Mouse (Mus musculus) forebrain, embryonic 16.5 days (tissue): ENCODE measurements around the gene Rasgef1b. TPM values are rescaled to one million over a fixed set of nuclear protein-coding genes. Genes with fewer than 3 reads are reported as not detected.

ENCODE experiments used
- ATAC-seq: fragments of 200-750 bp; cut with Nextera tagmentation; 2 replicates; pipeline ENCODE4 v1.8.0; 2017; ENCODE audit warnings: mild to moderate bottlenecking, moderate library complexity
- H3K27ac ChIP-seq: fragments of 300-500 bp; sonication (generic); 2 replicates; pipeline ENCODE4 v1.5.1; 2014; ENCODE audit warnings: low read length, control low read depth
- H3K27me3 ChIP-seq: fragments of 300-500 bp; sonication (generic); replicated peaks from 2 replicates; pipeline ENCODE4 v1.6.1; 2014; ENCODE audit warnings: low read length; ENCODE audit not compliant: control insufficient read depth, insufficient read depth
- H3K36me3 ChIP-seq: fragments of 300-500 bp; sonication (generic); 2 replicates; pipeline ENCODE4 v1.6.1; 2014; ENCODE audit not compliant: control insufficient read depth, insufficient read depth
- H3K4me1 ChIP-seq: fragments of 300-500 bp; sonication (generic); replicated peaks from 2 replicates; pipeline ENCODE4 v1.6.1; 2014; ENCODE audit warnings: low read length; ENCODE audit not compliant: control insufficient read depth, insufficient read depth
- H3K4me2 ChIP-seq: fragments of 300-500 bp; sonication (generic); 2 replicates; pipeline ENCODE4 v1.6.1; 2014; ENCODE audit warnings: mild to moderate bottlenecking, low read length, control low read depth
- H3K4me3 ChIP-seq: fragments of 300-500 bp; sonication (generic); replicated peaks from 2 replicates; pipeline ENCODE4 v1.5.1; 2014; ENCODE audit warnings: mild to moderate bottlenecking, low read length, control low read depth
- H3K9ac ChIP-seq: fragments of 300-500 bp; sonication (generic); replicated peaks from 2 replicates; pipeline ENCODE4 v1.6.1; 2014; ENCODE audit warnings: low read depth, low read length, control low read depth
- H3K9me3 ChIP-seq: fragments of 300-500 bp; sonication (generic); 2 replicates; pipeline ENCODE4 v1.6.1; 2016; ENCODE audit warnings: low read length; ENCODE audit not compliant: control insufficient read depth
- WGBS: fragments of 180-500 bp; shearing (Covaris S2); extraction: QIAGEN DNeasy Blood & Tissue Kit; methylation state at CpG from one replicate; pipeline ENCODE4 v1.1.7; 2014; 5-methylcytosine and 5-hydroxymethylcytosine counted together
- polyA plus RNA-seq: library from polyadenylated mRNA; unstranded; fragments of >200 nt; fragmentation: Nextera tagmentation; extraction: Ambion mirVana; gene quantifications from 2 replicates; pipeline ENCODE4 v1.2.1, GENCODE M21; 2015

Gene Rasgef1b
- polyA plus RNA-seq, 1 experiment from 2014 or later = 107 TPM

DNA sequence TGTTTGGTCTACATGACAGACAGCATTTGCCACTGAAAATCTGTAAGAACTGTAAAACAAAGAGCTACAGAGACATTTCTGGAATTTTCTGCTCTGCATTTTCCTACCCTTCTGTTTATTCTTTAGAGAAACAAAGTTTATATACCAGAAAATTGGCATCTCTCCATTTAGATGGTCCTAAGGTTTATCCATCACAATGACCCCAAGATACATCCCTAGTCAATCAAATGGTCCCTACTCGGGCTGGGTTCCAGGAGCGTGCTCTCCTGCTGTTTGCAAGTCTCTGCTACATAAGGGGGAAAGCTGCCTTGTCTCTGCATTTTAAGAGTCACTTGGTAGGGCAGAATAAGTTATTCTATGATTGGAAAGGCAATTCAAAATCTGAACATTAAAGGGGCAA is 44.8 kb downstream of the Rasgef1b start:
- Histone ChIP-seq H3K9ac (no peak overlapping the region), H3K4me2 (no peak overlapping the region), H3K36me3 (no peaks in the 10 kb centered on the region), H3K27me3 (no peaks in the 10 kb centered on the region), H3K9me3 (no peaks in the 10 kb centered on the region), H3K4me3 (no peak overlapping the region), H3K27ac (no peak overlapping the region), H3K4me1 (no peaks in the 10 kb centered on the region)
- ATAC-seq = no peak
- WGBS = 37% methylated on average over 2 of the region's 2 CpGs

DNA sequence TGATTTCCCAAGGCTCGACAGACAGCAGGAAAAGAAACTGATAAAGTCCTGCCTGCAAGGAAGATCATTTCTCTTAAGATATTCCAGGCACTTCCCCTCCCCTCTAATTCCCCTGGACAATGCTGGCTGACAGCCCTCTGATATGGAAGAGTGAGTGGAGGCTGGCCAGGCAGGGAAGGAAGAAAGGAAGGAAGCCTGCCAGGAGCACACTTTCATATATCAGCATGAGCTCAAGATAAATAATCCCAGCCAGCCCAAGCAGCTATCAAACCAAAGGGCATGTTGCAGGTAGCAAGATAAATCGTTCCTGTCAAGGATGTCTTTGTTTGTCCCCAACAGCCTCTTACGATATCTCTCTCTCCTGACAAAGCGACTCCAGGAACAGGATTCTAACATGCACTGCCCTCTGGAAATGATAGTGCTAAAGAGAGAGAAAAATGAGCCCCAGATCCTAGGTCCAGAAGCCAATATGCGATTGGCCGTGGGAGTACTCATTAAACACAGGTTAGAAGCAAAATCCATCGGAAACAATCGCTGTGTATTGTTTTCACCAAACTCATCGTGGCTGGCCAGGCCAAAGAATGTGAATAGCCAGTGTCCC is 58.8 kb downstream of the Rasgef1b start:
- Histone ChIP-seq H3K27me3 (no peaks in the 10 kb centered on the region), H3K4me3 (no peak overlapping the region), H3K9ac (no peak overlapping the region), H3K4me1 (no peaks in the 10 kb centered on the region), H3K36me3 (no peaks in the 10 kb centered on the region), H3K4me2 (no peak overlapping the region), H3K9me3 (no peaks in the 10 kb centered on the region), H3K27ac (no peak overlapping the region)
- WGBS = 81% methylated on average over 9 of the region's 9 CpGs
- ATAC-seq = no peak

DNA sequence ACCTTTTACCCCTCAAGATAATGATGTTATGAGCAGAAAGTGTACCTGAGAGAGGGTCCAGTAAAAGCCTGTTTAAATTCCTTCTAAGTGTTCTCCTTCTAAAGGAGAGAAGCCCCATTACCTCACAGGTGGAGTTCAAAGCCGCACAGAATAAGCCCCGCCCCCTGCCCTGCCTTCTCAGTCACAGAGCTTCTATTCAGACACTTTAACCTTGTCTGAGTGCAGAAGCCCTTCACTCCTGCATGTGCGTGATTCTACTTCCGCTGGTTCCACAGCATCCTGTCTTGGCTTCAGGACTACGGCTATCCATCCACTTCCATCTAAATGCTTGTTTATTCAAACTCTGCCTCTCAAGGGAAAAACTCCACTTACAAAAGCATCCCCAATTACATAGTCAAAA is 72.8 kb downstream of the Rasgef1b start:
- Histone ChIP-seq H3K36me3 (no peaks in the 10 kb centered on the region), H3K27me3 (no peaks in the 10 kb centered on the region), H3K9me3 (no peaks in the 10 kb centered on the region), H3K4me2 (no peak overlapping the region), H3K27ac (no peak overlapping the region), H3K4me3 (no peak overlapping the region), H3K9ac (no peak overlapping the region), H3K4me1 (no peaks in the 10 kb centered on the region)
- no peak for ATAC-seq
- WGBS = 56% methylated on average over 5 of the region's 5 CpGs

DNA sequence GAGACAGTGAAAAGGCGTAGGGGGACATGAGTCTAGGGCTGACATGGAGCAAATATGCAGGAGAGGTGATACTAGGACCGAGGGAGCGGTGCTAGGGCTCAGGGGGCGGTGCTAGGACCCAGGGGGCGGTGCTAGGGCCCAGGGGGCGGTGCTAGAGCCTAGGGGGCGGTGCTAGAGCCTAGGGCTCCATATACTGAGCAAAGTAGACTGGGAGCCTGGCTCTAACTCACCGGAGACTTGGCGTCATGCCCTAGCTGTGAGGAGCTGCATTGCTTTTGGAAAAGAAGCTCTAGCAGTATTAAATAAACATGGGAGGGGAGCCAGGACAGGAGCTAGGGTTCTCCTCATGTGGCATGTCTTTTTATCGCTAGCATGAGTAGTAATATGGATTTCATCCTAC is 75.9 kb downstream of the Rasgef1b start:
- H3K27me3 ChIP-seq = no peaks in the 10 kb centered on the region
- no peaks in the 10 kb centered on the region for H3K4me1 ChIP-seq
- ATAC-seq = no peak
- H3K4me3 ChIP-seq = no peak overlapping the region
- no peaks in the 10 kb centered on the region for H3K36me3 ChIP-seq
- no peak overlapping the region for H3K4me2 ChIP-seq
- no peak overlapping the region for H3K27ac ChIP-seq
- no peaks in the 10 kb centered on the region for H3K9me3 ChIP-seq
- 72% methylated on average over 10 of the region's 10 CpGs for WGBS
- no peak overlapping the region for H3K9ac ChIP-seq

DNA sequence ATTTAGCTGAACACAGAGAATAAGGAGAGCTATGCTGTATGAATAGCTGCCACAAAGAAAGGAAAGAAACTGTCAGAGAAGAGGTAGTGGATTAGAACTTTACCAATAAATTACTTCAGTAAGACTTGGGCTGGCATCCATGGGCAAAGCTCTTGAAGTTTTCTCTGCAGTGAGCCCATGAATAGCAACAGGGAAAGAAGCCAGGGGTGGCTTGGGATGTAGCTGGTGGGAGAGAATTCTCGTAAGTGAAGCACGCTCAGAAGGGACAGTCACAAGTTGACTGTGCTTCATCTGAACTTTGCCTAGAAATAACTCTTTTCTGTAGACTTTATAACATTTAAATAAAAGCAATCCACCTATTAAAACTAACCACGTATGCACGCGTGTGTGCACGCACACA is 87.5 kb downstream of the Rasgef1b start:
- Histone ChIP-seq H3K4me1 (peaks cover 4% of the 10 kb centered on the region; the same call in 1 of the 2 replicates), H3K4me3 (no peak overlapping the region), H3K9me3 (no peaks in the 10 kb centered on the region), H3K27me3 (no peaks in the 10 kb centered on the region), H3K9ac (no peak overlapping the region), H3K27ac (no peak overlapping the region), H3K4me2 (no peak overlapping the region), H3K36me3 (no peaks in the 10 kb centered on the region)
- 76% methylated on average over 6 of the region's 6 CpGs for WGBS
- no peak for ATAC-seq

DNA sequence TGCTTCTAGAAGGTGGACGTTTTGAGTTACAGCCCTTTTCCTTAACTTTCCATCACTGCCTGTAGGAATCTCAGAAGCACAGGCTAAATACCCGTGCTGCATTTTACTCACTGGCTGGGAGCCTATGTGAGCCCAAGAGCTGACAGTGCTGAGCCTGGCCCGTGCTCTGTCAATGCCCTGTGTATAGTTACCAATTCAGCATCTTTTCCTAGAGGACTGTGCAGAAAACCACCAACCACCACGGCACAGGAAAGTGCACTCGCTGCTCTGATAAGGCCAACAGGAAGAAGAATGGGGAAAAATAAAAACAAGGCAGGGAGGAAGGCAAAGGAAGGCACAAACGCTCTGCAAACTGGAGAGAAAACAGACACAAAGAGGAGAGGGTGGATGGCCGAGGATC is 92.3 kb downstream of the Rasgef1b start:
- ATAC-seq = no peak
- Histone ChIP-seq H3K4me1 (no peaks in the 10 kb centered on the region), H3K36me3 (no peaks in the 10 kb centered on the region), H3K4me2 (no peak overlapping the region), H3K27me3 (no peaks in the 10 kb centered on the region), H3K9me3 (no peaks in the 10 kb centered on the region), H3K27ac (no peak overlapping the region), H3K4me3 (no peak overlapping the region), H3K9ac (no peak overlapping the region)
- 46% methylated on average over 7 of the region's 7 CpGs for WGBS

DNA sequence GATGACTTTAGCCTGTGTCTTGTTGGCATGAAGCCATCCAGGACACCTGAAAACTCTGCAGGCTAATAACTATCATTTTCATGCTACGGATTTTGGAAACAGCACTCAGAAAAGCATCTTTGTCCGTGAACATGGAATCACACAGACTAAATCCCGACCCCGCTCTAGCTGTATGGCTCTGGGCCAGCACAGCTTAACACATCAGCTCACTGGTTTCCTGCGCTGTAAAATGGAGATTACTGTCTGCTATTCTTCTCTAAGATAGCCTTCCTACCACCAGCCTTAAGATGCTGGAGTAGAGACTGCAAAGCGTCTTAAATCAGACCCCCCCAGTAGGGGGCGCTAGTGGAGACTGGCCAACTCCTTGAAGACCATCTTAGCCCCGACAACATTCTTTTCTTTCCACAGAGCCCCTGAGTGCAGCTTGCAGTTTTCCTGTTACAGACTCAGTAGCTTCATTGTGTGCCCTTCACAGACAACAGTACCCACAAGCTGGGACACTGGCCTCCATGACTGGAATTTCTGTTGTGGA is 94.8 kb downstream of the Rasgef1b start:
- Histone ChIP-seq H3K36me3 (no peaks in the 10 kb centered on the region), H3K27ac (no peak overlapping the region), H3K4me1 (no peaks in the 10 kb centered on the region), H3K9ac (no peak overlapping the region), H3K4me3 (no peak overlapping the region), H3K4me2 (no peak overlapping the region), H3K27me3 (no peaks in the 10 kb centered on the region), H3K9me3 (no peaks in the 10 kb centered on the region)
- WGBS = 76% methylated on average over 8 of the region's 8 CpGs
- no peak for ATAC-seq

DNA sequence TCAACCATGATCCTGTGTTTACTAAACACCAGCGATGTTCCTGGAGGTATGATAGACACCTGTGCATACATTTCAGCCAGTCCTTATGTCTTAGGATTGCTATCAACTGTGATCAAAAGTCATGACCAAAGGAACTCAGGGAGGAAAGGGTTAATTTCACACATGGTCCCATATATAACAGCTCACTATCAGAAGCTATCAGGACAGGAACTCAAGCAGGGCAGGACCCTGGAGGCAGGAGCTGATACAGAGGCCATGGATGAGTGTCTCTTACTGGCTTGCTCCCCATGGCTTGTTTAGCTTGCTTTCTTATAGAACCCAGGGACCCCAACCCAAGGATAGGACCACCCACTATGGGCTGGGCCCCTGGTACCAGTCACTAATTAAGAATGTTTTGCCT is 95.3 kb downstream of the Rasgef1b start:
- Histone ChIP-seq H3K36me3 (no peaks in the 10 kb centered on the region), H3K27me3 (no peaks in the 10 kb centered on the region), H3K27ac (no peak overlapping the region), H3K4me2 (no peak overlapping the region), H3K9me3 (no peaks in the 10 kb centered on the region), H3K9ac (no peak overlapping the region), H3K4me1 (no peaks in the 10 kb centered on the region), H3K4me3 (no peak overlapping the region)
- no peak for ATAC-seq
- 97% methylated on average over 1 of the region's 1 CpGs for WGBS

DNA sequence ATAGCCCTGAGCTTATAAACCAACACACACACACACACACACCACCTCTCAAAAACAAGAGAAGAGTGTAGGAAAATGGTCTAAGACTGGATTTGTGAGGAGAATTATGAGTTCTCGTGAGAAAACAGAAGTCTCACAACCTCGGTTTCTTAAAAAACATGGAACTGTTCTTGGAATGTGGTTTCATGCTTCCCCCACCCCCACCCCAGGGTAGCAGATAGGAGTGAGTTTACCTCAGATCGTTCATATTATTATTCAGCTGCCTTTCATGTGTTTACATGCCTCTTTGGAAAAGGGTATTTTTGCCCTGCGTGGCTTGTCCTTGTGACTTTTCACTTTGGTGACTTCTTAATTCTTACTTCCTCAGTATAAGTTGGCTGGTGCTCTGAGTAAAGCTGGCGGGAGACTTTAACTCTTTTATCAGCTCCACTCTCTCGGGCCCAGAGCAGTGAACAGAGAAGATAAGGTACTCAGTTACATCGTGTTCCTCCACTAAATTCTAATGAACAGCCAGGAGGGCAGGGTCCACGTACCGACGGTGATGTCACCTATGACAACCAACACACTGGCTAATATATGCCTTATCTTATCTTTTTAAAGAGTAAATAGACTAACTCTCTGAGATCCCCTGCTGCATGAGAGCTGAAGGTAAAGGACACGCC is 96.1 kb downstream of the Rasgef1b start:
- Histone ChIP-seq H3K9me3 (no peaks in the 10 kb centered on the region), H3K4me2 (no peak overlapping the region), H3K4me3 (no peak overlapping the region), H3K27ac (no peak overlapping the region), H3K36me3 (no peaks in the 10 kb centered on the region), H3K27me3 (no peaks in the 10 kb centered on the region), H3K9ac (no peak overlapping the region), H3K4me1 (no peaks in the 10 kb centered on the region)
- WGBS = 84% methylated on average over 11 of the region's 11 CpGs
- no peak for ATAC-seq
